Mouse (Mus musculus): Measurements from ENCODE around the gene Gm42715.

DNA sequence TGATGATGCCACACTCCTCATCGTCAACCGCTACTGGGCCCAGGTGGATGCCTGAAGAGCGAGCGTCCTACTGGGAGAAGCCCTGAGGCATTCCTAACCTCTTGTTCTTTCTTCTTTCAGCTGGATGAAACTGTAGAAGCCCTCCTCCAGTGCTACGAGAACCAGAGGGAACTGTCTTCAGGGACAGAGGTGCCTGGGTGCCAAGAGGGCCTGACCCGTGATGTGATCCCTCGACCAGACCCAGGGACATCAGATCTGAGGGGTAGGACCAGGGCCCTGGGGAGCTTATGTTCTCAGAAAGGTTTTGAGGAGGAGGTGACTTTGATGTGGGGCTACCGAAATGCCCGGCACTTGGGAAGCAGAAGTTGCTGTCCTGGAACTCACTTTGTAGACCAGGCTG is 70.3 kb downstream of the Gm42715 start:
- TF ChIP-seq GATA1 (IDR thresholded peaks at IDR 0.05; ENCODE audit: borderline replicate concordance, low read length): no peak
- TF ChIP-seq FLI1 (IDR thresholded peaks at IDR 0.05; ENCODE audit: low read length): no peak
